Mouse (Mus musculus): ENCODE data around the gene Mtfp1.
"Not testable (repeated sequence)": the region's sequence is repeated elsewhere in the genome, so short reads cannot be mapped to it uniquely, and the experiment has no call there.

Gene Mtfp1

GRCm38 (mm10) chr11:4095171-4096053 is at the start of gene Mtfp1:
Gene Mtfp1, minus strand, starts transcription at chr11:4095445.
- DNase-seq: peak; percentile 81

GRCm38 (mm10) chr11:4143281-4144062 is 48.2 kb upstream of the Mtfp1 start:
- no peak for DNase-seq

- no peak for DNase-seq
Measured at GRCm38 (mm10) chr11:4142352-4142751, 47.1 kb upstream of the Mtfp1 start.

GRCm38 (mm10) chr11:4141505-4141904 is 46.3 kb upstream of the Mtfp1 start:
- no peak for DNase-seq

GRCm38 (mm10) chr11:4138964-4139363 is 43.7 kb upstream of the Mtfp1 start:
- no peak for DNase-seq

GRCm38 (mm10) chr11:4134986-4135935 is 40.0 kb upstream of the Mtfp1 start, which contains the start of gene Rnf215:
Gene Rnf215, plus strand, starts transcription at chr11:4135202.
- peak; percentile 96 for DNase-seq

GRCm38 (mm10) chr11:4134400-4134799 is 39.2 kb upstream of the Mtfp1 start:
- DNase-seq: no peak

GRCm38 (mm10) chr11:4133450-4133849 is 38.2 kb upstream of the Mtfp1 start:
- peak; percentile 40 for DNase-seq

GRCm38 (mm10) chr11:4128461-4128860 is 33.2 kb upstream of the Mtfp1 start:
- not testable (repeated sequence) for DNase-seq

- no peak for DNase-seq
Measured at GRCm38 (mm10) chr11:4127059-4127458, 31.8 kb upstream of the Mtfp1 start.

GRCm38 (mm10) chr11:4123922-4124321 is 28.7 kb upstream of the Mtfp1 start:
- peak; percentile 72 for DNase-seq

GRCm38 (mm10) chr11:4122742-4123579 is 27.7 kb upstream of the Mtfp1 start, which contains the start of gene Sec14l2:
Gene Sec14l2, minus strand, starts transcription at chr11:4123415.
- DNase-seq: peak; percentile 47

- DNase-seq: no peak
Measured at GRCm38 (mm10) chr11:4122226-4122625, 27.0 kb upstream of the Mtfp1 start.

- DNase-seq: no peak
Measured at GRCm38 (mm10) chr11:4121691-4122090, 26.4 kb upstream of the Mtfp1 start.

- DNase-seq: no peak
Measured at GRCm38 (mm10) chr11:4119635-4120034, 24.4 kb upstream of the Mtfp1 start.

GRCm38 (mm10) chr11:4118081-4118921 is 23.1 kb upstream of the Mtfp1 start:
- DNase-seq: peak; percentile 77

- no peak for DNase-seq
Measured at GRCm38 (mm10) chr11:4117372-4118071, 22.3 kb upstream of the Mtfp1 start.

- no peak for DNase-seq
Measured at GRCm38 (mm10) chr11:4116458-4117141, 21.4 kb upstream of the Mtfp1 start.

- DNase-seq: no peak
Measured at GRCm38 (mm10) chr11:4115407-4115806, 20.2 kb upstream of the Mtfp1 start.
